Mouse (Mus musculus) heart, adult 2 months (tissue): ENCODE measurements at regions not wholly inside any gene's neighbourhood (a gene's known extent, or its start where the extent isn't known, plus 50 kb on each side); places are given as distances from the start of the nearest gene placed in this dataset.
A peak's percentile ranks its signal among the peaks of the same experiment; 100 is the strongest.

Experiments
- DNase-seq, 2 experiments: peaks; one replicate each; pipeline ENCODE4 v3.0.0; 2021
- H3K27ac ChIP-seq: fragments of 200-600 bp; 2 replicates; pipeline ENCODE4 v1.8.1; 2022
- H3K27me3 ChIP-seq: fragments of 200-500 bp; 2 replicates; pipeline ENCODE4 v1.6.1; 2012; ENCODE audit warnings: mild to moderate bottlenecking, low read length, inconsistent platforms, mixed read lengths; ENCODE audit not compliant: control insufficient read depth, insufficient read depth
- H3K36me3 ChIP-seq: fragments of 200-500 bp; 2 replicates; pipeline ENCODE4 v1.6.1; 2012; ENCODE audit warnings: low read length, inconsistent platforms; ENCODE audit not compliant: control insufficient read depth, insufficient read depth
- H3K4me1 ChIP-seq: fragments of 200-500 bp; 2 replicates; pipeline ENCODE4 v1.6.1; 2011; ENCODE audit warnings: low read length; ENCODE audit not compliant: control insufficient read depth, insufficient read depth
- H3K4me3 ChIP-seq: fragments of 200-600 bp; 2 replicates; pipeline ENCODE4 v1.8.1; 2022
- H3K79me2 ChIP-seq: fragments of 200-500 bp; replicated peaks from 2 replicates; pipeline ENCODE4 v1.6.1; 2012; ENCODE audit warnings: mild to moderate bottlenecking, inconsistent platforms, low read length, moderate library complexity, mixed read lengths; ENCODE audit not compliant: control insufficient read depth, insufficient read depth
- H3K9ac ChIP-seq: fragments of 200-500 bp; 2 replicates; pipeline ENCODE4 v1.6.1; 2012; ENCODE audit warnings: low read depth, mild to moderate bottlenecking, control low read depth, inconsistent platforms, low read length, mixed read lengths
- CTCF ChIP-seq: fragments of 200-600 bp; IDR thresholded peaks from 2 replicates; pipeline ENCODE4 v1.8.1; 2022; ENCODE audit warnings: antibody characterized with exemption, mild to moderate bottlenecking, moderate library complexity
- EP300 ChIP-seq: fragments of 200-500 bp; IDR thresholded peaks from 2 replicates; pipeline ENCODE4 v1.6.1; 2011; ENCODE audit warnings: low read depth, low read length, control low read depth; ENCODE audit not compliant: insufficient read depth
- POLR2A ChIP-seq: fragments of 200-500 bp; IDR thresholded peaks from 2 replicates; pipeline ENCODE4 v1.6.1; 2011; ENCODE audit warnings: mild to moderate bottlenecking, low read depth, low read length, control low read depth; ENCODE audit not compliant: insufficient read depth
- WGBS: fragments of 180-500 bp; shearing (Covaris S2); methylation state at CpG from one replicate; pipeline ENCODE4 v1.1.7; 2018; 5-methylcytosine and 5-hydroxymethylcytosine counted together
- intact Hi-C: fragments of 180-260 bp; cut with DNase I; formaldehyde crosslinking; loops from one replicate; pipeline ENCODE4 v1.15.1; 2025

DNA sequence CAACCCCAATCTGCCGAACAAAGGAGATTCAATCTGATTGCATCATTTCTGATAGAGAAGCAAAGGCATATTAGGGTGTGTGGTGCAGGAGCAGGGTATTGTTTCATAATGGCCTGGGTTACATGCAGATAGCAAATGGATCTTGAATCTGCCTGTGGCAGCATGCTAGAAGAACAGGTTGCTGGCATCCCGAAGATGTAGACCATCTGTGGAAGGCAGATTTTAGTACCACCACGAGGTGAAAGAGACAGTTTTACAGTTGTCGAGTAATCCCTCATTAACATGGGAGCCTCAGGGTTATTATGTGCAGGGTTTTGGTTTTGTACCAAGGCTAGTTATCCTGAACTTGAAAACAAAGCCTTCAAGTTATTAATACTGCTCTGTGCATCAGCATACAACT, 140.9 kb downstream of the H2afy start:
- Histone ChIP-seq H3K4me3 (no peak overlapping the region), H3K4me1 (no peaks in the 10 kb centered on the region), H3K79me2 (no peaks in the 10 kb centered on the region), H3K27ac (no peak overlapping the region), H3K36me3 (no peaks in the 10 kb centered on the region), H3K27me3 (no peaks in the 10 kb centered on the region), H3K9ac (no peak overlapping the region)
- WGBS, result 81% methylated on average over 4 of the region's 4 CpGs
- no peak for DNase-seq
- no peak for TF ChIP-seq CTCF
- no peak for TF ChIP-seq POLR2A
- no peak for TF ChIP-seq EP300
- intact Hi-C loops, result no loop called here

GRCm38 (mm10) chr13:55994460-55994859, 141.7 kb downstream of the H2afy start:
- no peaks in the 10 kb centered on the region for H3K79me2 ChIP-seq
- H3K27me3 ChIP-seq, result no peaks in the 10 kb centered on the region
- no peak overlapping the region for H3K27ac ChIP-seq
- no peak overlapping the region for H3K9ac ChIP-seq
- no peak overlapping the region for H3K4me3 ChIP-seq
- DNase-seq, result peak in 1 of 2 experiments; percentile 19
- WGBS, result 50% methylated on average over 2 of the region's 2 CpGs
- TF ChIP-seq EP300, result no peak
- H3K4me1 ChIP-seq, result no peaks in the 10 kb centered on the region
- intact Hi-C loops, result no loop called here
- H3K36me3 ChIP-seq, result no peaks in the 10 kb centered on the region

DNA sequence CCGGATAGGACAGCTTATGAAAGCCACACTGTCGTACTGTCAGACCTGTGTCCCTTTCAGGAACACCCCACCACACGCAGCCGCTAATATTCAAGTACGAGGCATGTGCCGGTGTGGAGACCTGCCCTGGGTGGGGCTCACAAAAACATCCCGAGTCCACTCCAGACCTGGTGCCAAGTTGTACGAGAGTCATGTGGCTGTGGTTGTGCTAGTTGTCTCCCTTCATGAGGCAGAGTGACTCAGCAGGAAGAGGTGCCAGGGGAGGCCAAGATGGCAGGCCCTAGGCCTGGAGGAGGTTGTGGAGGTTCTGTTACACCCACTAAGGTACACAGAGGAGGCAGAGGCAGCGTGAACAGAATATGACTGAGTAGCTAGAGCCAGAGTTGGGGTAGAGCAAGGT, 143.5 kb downstream of the H2afy start:
- no peak for TF ChIP-seq EP300
- no peak for TF ChIP-seq CTCF
- TF ChIP-seq POLR2A, result no peak
- intact Hi-C loops, result no loop called here
- WGBS, result 80% methylated on average over 9 of the region's 9 CpGs
- no peaks in the 10 kb centered on the region for H3K27me3 ChIP-seq
- H3K36me3 ChIP-seq, result no peaks in the 10 kb centered on the region
- H3K4me3 ChIP-seq, result no peak overlapping the region
- H3K27ac ChIP-seq, result no peak overlapping the region
- no peaks in the 10 kb centered on the region for H3K79me2 ChIP-seq
- no peaks in the 10 kb centered on the region for H3K4me1 ChIP-seq
- no peak overlapping the region for H3K9ac ChIP-seq
- no peak for DNase-seq

DNA sequence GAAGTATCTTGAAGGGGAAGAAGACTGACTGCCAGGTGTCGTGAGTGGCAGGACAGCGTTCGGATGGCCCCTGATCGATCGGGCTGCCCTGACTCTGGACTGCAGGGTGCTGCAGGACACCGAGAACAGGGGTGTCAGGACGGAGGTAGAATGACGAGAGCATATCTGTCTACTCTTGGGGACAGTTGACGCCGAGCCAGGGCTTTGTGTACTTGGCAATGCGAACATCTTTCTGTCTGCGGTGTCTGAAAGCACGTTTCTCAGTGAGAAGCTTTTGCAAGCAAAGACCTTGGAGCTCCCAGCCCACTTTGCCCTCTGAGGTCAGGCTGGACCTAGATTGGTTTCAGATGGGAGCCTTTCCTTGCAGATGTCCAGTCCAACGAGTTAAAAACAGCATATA, 144.9 kb downstream of the H2afy start:
- no peak for DNase-seq
- H3K27ac ChIP-seq, result no peak overlapping the region
- H3K79me2 ChIP-seq, result no peaks in the 10 kb centered on the region
- no peaks in the 10 kb centered on the region for H3K36me3 ChIP-seq
- intact Hi-C loops, result no loop called here
- 76% methylated on average over 14 of the region's 14 CpGs for WGBS
- no peak for TF ChIP-seq POLR2A
- no peak for TF ChIP-seq EP300
- no peak for TF ChIP-seq CTCF
- H3K4me1 ChIP-seq, result no peaks in the 10 kb centered on the region
- no peak overlapping the region for H3K4me3 ChIP-seq
- H3K9ac ChIP-seq, result no peak overlapping the region
- H3K27me3 ChIP-seq, result no peaks in the 10 kb centered on the region

- 80% methylated on average over 6 of the region's 6 CpGs for WGBS
- H3K36me3 ChIP-seq, result no peaks in the 10 kb centered on the region
- H3K27me3 ChIP-seq, result no peaks in the 10 kb centered on the region
- no peaks in the 10 kb centered on the region for H3K79me2 ChIP-seq
- intact Hi-C loops, result no loop called here
- no peak overlapping the region for H3K27ac ChIP-seq
- H3K9ac ChIP-seq, result no peak overlapping the region
- no peak overlapping the region for H3K4me3 ChIP-seq
- TF ChIP-seq CTCF (no peak), EP300 (no peak), POLR2A (no peak)
- no peak for DNase-seq
- H3K4me1 ChIP-seq, result no peaks in the 10 kb centered on the region
These were observed 146.0 kb downstream of the H2afy start for GRCm38 (mm10) chr13:55990186-55990585.

DNA sequence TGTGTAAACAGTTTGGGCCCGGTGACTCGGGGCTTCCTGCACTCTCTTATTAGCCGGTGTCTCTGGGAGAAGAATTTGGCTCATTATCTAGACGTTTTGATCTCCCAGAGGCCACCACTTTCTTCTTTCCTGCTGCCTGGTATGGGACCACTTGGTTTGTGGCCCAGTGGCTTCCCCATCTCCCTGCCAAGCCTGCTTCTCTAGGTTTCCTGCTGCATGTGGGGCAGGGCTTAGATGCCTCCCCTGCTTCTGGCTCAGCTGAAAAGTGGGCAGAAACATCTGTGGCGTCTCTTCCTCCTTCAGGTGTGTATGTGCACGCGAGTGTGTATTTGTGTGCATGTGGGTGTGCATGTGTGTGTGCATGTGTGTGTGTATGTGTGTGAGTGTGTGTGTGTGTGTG, 146.8 kb downstream of the H2afy start:
- H3K4me3 ChIP-seq, result no peak overlapping the region
- DNase-seq, result no peak
- no peaks in the 10 kb centered on the region for H3K79me2 ChIP-seq
- intact Hi-C loops, result no loop called here
- H3K27me3 ChIP-seq, result no peaks in the 10 kb centered on the region
- no peaks in the 10 kb centered on the region for H3K4me1 ChIP-seq
- 51% methylated on average over 7 of the region's 7 CpGs for WGBS
- no peak overlapping the region for H3K27ac ChIP-seq
- TF ChIP-seq EP300, result no peak
- TF ChIP-seq POLR2A, result no peak
- no peak overlapping the region for H3K9ac ChIP-seq
- no peaks in the 10 kb centered on the region for H3K36me3 ChIP-seq
